Mouse (Mus musculus): ENCODE data around the gene Draxin.

DNA sequence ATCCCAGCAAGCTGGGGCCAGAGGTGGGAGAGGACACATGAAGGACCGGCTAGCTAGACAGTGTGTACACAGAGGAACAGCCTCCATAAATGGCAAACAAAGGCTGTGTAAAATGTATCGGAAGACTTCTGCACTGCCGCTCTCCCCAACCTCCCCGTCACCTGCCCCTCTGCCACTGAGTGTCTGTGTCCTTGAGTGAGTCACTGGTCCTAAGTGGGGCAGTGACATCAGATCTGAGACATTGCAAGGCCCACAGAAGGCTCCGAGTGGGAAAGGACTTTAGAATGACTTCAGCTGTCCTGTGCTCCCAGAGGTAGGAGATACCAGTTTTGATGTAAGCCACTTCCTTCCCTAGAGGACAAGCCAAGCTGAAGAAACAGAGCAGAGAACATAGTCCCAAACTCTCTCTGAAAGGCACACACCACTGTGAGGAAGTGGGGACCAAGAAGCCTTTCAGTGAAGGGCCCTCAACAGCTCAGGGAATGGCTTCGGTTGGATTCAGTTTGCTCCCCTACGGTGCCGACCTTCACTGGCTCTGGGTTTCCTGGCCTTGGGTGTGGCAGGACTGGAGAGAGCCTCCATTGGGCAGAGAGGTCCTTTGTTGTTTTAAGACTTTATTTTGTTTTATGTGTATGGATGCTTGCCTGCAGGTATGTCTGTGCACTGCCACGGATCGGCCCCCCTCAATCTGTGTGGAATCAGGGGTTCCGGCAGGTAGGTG is 37.8 kb downstream of the Draxin start:
- TF ChIP-seq CTCF (conservative IDR thresholded peaks at IDR 0.05; ENCODE audit: low read length) (no peak), POU5F1 (IDR thresholded peaks at IDR 0.05; ENCODE audit: borderline replicate concordance, low read length) (no peak)

Data from E14TG2a.4 (cell line).